Mouse (Mus musculus): ENCODE measurements around the gene Ercc2.

The Ercc2 gene

DNA sequence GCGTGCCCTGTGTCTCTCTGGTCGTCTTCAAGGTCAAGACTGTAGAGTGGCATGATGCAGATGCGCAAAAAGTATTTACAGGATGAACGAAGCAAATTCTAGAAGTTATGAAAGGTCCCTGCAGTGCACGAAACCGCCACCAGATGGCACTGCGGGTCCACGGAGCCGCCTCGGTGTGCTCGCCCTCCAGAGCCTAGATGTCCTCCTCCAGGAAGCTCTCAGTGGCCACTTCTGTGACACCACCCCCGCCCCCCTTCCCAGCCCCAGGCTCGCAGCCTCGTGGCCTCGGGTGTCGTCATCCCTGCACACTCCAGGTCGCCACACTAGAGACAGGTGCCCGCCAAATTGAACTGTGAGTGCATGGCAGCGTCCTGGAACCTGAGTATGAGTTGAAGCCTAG is 23.6 kb downstream of the Ercc2 start:
- peak; percentile 88 for DNase-seq (ENCODE audit: low spot score)

DNA sequence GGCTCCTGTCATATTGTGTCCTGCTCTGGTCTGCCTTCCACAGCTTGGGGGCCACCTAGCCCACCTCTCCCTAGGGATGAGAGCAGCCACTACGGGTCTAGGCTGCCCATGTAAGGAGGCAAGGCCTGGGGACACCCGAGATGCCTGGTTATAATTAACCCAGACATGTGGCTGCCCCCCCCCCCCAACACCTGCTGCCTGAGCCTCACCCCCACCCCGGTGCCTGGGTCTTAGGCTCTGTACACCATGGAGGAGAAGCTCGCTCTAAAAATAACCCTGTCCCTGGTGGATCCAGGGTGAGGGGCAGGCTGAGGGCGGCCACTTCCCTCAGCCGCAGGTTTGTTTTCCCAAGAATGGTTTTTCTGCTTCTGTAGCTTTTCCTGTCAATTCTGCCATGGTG is 27.9 kb downstream of the Ercc2 start:
- DNase-seq (ENCODE audit: low spot score), result no peak

DNA sequence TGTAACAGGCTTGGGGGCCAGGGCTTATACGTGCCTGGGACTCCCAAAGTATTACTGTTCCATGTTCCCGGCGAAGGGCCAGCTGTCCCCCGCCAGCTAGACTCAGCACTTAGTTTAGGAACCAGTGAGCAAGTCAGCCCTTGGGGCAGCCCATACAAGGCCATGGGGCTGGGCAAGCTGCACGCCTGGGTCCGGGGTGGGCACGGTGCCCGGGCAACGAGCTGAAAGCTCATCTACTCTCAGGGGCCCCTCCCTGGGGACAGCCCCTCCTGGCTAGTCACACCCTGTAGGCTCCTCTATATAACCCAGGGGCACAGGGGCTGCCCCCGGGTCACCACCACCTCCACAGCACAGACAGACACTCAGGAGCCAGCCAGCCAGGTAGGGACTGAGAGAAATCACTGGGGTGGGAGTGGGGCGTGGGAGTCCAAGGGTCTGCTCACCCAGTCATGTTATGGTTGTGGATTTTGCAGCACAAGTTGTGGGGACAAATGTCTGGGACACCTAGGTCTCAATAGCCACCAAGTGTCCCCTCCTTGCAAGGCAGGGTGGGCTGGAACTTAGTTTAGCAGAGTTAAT is 29.0 kb downstream of the Ercc2 start:
- DNase-seq (ENCODE audit: low spot score), result no peak

DNA sequence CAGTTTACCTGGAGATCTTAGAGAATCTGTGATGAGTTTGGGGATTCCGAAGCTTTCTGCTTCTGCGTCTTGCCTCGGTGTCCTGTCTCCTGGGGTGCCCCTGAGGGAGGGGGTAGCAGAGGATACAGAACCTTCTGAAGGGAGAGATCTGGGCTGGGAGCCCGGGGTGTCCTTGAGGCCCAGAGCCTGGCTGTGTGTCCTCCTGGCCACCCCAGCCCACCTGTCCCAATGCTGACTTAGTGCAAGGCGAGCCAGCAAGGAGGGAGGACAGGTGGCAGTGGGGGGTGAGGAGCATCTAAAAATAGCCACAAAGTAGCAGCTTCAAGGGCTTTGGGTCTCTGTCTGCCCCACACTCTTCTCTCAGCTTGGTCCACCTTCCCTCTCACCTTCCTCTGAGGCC is 30.0 kb downstream of the Ercc2 start:
- no peak for DNase-seq (ENCODE audit: low spot score)

- no peak for DNase-seq (ENCODE audit: low spot score)
These were observed 31.7 kb downstream of the Ercc2 start for GRCm38 (mm10) chr7:19413525-19413924.

- no peak for DNase-seq (ENCODE audit: low spot score)
These were observed 34.8 kb downstream of the Ercc2 start for GRCm38 (mm10) chr7:19416590-19416989.

DNA sequence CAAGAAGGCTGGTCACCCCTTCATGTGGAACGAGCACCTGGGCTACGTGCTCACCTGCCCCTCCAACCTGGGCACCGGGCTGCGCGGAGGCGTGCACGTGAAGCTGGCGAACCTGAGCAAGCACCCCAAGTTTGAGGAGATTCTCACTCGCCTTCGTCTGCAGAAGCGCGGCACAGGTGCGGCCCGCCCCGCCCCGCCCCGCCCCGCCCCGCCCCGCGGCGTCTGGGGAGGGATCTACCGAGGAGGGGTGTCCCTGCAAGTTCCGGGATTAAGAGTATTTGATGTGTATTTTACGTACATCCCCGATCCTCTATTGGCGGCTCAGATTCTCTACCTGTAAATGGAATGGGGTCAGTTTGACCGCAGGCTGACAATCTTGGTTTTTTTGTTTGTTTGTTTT is 38.3 kb downstream of the Ercc2 start:
- no peak for DNase-seq (ENCODE audit: low spot score)

- DNase-seq (ENCODE audit: low spot score), result peak; percentile 94
These were observed 39.2 kb downstream of the Ercc2 start for GRCm38 (mm10) chr7:19420821-19421636.

DNA sequence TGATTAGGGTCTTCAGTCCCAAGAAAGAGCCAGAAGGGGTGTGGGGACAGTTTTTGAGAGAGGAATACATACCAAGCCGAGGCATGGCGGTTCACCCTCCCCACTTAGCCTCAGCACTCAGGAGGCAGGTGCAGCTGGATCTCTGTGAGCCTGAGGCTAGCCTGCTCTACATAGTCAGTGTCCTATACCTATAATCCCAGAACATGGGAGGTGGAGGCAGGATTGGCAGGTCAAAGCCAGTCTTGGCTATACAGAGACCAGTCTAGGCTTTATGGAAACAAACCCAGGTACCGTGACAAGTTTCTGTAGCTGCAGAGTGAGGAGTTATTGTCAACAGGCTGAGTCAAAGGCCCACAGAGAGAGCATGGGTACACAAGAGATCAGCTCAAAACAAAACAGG is 41.3 kb downstream of the Ercc2 start:
- no peak for DNase-seq (ENCODE audit: low spot score)

- no peak for DNase-seq (ENCODE audit: low spot score)
These were observed 42.2 kb downstream of the Ercc2 start for GRCm38 (mm10) chr7:19424051-19424450.

- DNase-seq (ENCODE audit: low spot score), result no peak
These were observed 44.5 kb downstream of the Ercc2 start for GRCm38 (mm10) chr7:19426349-19426748.

- no peak for DNase-seq (ENCODE audit: low spot score)
These were observed 45.1 kb downstream of the Ercc2 start for GRCm38 (mm10) chr7:19426888-19427287.

DNA sequence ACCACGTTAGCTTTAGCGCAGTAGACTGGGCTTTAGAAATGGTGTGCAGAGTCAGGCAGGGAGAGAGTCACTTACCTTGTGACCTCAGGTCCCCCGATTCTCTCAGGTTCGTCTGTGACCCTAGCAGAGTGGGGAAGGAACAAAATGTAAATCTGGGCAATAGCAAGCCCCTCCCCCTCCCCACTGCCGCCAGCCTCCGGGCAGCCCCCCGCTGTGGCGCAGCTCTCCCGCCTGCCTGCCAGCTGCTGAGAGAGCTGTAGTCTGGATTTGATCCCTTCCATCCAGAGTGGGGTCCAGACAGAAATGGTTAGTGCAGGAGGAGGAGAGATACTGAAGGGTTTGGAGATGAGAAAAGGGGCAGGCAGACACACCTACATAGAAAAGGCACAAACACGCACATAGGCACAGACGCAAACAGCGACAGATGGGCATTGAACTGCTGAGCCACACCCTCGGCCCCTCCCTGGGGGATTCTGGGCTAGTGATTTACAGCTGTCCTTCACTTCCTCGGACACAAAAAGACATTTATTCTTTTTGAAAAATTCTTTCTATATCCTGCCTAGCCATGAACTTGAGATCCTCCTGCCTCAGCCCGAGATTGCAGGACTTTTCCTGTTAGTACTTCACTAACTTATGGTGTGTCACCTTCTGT is 46.3 kb downstream of the Ercc2 start:
- DNase-seq (ENCODE audit: low spot score), result no peak

DNA sequence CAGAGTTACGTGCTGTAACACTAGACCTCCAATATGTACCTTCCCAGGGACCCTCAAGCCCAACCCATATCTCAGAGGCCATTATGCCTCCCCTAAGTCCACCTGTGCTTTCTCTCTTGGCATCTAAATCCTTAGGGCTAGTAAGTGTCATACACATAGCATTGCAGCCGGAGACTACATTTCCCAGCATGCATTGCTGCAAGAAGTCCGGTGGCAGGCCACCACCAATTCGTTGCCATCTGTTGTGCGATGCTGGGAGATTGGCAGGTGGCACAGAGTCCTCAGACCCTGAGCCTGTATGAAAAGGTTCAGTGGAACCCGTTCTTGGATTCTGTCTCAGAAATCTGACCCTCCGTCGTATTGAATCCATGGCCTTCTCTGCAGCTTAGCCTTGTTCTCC is 47.9 kb downstream of the Ercc2 start:
- DNase-seq (ENCODE audit: low spot score), result peak; percentile 33

GRCm38 (mm10) chr7:19430402-19430801 is 48.6 kb downstream of the Ercc2 start:
- DNase-seq (ENCODE audit: low spot score), result no peak

DNA sequence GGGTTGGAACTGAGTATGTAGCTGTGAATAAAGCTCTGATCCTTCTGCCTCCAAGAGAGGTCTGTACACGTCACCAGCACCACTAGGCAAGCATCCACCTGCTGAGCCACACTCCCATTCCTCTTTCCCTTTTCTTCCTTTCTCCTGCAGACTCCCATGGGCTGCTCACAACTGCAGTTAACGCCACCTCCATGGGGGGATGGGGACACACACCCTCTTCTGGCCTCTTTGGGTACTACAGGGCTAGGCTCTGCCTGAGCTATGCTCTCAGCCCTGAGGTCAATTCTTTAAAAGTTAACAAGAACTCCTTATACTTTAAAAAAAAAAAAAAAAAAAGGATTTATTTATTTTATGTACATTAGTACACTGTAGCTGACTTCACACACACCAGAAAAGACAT is 50.7 kb downstream of the Ercc2 start:
- DNase-seq (ENCODE audit: low spot score), result no peak

DNA sequence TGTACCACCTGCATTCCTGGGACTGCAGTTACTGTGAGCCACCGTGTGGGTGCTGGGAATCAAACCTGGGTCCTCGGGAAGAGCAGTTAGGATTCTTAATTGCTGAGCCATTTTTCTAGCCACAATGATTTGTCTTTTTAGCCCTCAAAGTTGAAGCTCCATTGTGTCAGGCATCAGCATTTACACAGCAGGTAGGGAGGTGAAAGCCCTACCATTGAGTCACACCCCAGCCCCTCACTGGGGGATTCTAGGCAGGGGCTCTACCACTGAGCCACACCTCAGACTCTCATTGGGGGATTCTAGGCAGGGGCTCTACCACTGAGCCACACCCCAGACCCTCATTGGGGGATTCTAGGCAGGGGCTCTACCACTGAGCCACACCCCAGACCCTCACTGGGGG is 54.5 kb downstream of the Ercc2 start:
- DNase-seq (ENCODE audit: low spot score), result no peak

GRCm38 (mm10) chr7:19437048-19437447 is 55.2 kb downstream of the Ercc2 start:
- no peak for DNase-seq (ENCODE audit: low spot score)

- no peak for DNase-seq (ENCODE audit: low spot score)
These were observed 59.8 kb downstream of the Ercc2 start for GRCm38 (mm10) chr7:19441448-19442091.

DNA sequence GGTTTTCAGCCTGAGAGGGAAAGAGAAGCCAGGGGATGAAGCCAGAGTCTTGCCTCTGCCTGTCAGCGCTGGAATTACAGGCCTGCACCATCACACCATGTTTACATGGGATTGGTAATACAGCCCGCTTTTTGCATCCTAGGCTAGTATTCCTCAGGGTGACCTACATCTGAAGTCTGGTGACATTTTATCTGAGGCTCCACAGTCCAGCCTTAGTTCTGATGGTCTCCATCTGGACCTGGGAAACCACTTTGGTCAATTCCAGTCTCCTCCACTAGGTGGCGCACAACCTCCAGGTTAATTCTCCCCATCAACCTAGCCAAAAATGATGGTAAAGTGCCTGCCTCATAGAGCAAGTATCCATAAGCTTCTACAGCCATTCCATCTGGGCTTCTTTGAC is 61.5 kb downstream of the Ercc2 start:
- DNase-seq (ENCODE audit: low spot score), result peak; percentile 85

DNA sequence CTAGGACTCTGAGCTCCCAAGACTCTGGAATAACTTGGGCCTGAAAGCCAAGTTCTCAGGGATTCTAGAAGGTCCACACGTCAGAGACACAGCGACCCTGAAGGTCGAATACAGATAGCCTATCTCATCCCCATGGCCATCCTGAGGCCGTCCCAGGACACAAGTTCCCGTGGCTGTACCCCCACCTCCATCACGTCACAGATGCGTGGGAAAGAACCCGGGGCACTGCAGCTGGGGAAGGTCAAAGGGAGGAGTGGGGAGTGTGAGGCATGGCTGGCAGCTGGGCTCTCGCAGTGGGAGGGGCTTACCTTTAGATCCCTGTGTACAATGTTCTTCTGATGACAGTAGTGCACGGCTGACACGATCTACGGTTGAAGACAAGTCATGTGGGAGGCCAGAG is 63.0 kb downstream of the Ercc2 start:
- DNase-seq (ENCODE audit: low spot score), result no peak
